Mouse (Mus musculus) kidney, adult 11 months (tissue): Measurements from ENCODE around the gene Ebf1.

ENCODE experiments used
- DNase-seq: peaks from one replicate; pipeline ENCODE4 v3.0.0; 2022

The Ebf1 gene

DNA sequence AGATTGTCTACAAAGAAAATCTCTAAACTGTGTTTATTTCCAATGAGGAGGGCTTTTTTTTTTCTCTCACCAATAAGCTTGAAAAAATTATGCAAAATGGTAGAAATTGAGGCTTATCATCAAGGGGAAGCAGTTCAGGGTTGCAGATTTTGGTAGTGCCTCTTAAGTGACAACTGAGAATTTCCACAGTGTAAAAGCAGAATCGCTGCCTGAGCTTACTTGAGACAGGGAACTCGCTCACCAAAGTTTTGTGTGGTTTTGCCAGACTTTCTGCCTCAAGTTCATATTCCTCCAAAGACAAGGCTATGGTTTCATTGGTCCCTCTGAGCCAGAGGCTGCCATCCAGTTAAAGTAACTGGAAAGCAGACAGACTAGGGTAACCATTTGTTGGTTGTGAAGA lies 128.8 kb downstream of the Ebf1 start:
- DNase-seq: no peak

GRCm38 (mm10) chr11:44746731-44747130 lies 129.6 kb downstream of the Ebf1 start:
- no peak for DNase-seq

- no peak for DNase-seq
Observed at GRCm38 (mm10) chr11:44749309-44749708, 132.2 kb downstream of the Ebf1 start.

DNA sequence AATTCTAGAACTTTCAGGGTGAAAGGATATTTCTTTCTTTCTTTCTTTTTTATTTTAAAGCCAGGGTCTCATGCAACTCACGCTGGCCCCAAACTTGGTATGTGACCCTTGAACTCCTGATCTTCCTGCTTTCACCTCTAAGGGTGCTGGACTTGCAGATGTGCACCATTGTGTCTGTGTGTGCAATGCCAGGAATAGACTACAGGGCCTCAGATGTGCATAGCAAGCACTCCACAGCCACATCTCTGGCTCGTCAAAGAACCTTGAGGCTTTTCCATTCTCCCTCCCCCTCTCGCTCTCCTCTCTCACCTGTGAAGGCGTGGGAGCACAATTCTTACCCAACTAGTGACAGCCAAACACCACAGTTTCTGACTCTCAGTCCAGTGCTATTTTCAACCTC lies 137.2 kb downstream of the Ebf1 start:
- DNase-seq: no peak

GRCm38 (mm10) chr11:44756321-44756720 lies 139.2 kb downstream of the Ebf1 start:
- DNase-seq: no peak

DNA sequence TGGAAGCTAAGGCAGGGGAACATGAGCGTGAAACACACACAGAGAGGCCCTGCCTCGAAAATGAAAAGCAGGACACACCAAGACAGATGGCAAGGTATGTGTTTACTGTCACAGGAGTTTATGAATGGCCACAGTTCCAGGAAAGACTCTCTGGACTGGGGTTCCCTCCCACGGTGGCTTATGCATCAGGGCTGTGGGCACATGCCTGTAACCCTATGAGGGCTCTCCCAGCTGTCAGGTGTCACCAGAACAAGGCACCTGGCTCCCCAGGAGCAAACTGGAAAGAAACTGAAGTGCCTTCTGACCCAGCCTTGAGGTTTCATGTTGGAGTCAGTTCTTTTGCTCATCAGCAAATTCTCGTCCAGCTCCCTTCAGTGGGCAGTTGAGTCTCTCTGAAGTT lies 141.7 kb downstream of the Ebf1 start:
- no peak for DNase-seq

DNA sequence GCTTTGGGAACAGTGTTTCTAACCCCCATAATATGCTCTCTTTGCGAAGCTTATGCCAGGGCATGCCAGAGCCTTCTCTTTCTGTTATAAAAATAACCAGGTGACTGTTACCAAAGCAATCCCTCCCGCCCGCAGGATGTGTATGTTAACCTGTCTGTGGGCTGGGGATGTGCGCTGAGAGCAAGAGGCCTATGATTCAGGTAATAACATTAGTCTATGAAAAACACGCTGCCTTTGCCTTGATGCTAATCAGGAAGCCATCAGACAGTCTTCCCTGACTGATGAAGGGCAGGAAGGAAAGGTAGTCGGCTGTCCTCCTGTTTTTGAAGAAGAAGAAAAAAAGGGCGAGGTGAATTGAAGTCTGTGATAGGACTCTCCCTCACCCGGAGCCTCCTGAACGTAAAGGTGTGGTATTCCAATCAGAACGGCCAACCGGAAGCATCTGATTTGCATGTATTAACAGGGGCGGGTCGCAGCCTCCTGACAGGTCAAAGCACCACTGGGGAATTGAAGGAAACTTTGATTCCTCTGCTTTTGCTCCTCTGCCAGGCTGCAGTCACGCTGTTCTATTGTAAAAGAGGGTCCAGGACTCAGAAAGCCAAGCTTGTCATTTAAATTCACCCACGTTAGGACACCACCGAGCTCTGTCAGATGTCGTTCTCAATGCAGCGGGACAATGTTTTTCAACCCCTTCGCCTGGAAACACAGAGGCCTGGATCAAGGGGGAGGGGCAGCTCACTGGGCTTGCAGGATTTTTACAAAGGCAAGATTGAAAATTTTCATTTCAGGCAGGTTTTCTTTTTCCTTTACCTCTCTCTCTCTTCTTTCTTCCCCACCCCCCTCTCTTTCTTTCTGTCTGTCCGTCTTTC lies 144.2 kb downstream of the Ebf1 start:
- DNase-seq: no peak

GRCm38 (mm10) chr11:44763992-44764835 lies 147.1 kb downstream of the Ebf1 start:
- DNase-seq: no peak

DNA sequence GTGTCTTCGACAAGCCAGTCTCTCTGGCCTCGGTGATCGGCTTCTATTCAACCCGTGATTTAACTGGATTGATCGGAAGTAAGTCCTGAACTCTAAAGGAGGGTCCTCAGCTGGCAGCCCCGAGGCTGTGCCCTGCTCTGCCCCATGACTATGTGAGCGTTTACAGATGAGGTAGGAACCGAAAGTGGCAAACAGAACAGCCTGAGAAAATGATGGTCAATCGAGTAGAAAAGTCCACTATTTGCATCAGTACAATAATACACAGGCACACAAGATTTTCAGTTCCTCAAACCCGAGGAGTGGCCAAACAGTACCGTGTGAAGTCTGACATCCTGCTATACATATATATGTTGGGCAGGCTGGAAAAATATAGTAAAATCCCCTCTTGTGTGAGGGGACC lies 147.9 kb downstream of the Ebf1 start:
- no peak for DNase-seq

- no peak for DNase-seq
Observed at GRCm38 (mm10) chr11:44766246-44766645, 149.1 kb downstream of the Ebf1 start.

GRCm38 (mm10) chr11:44767322-44767721 lies 150.2 kb downstream of the Ebf1 start:
- no peak for DNase-seq

GRCm38 (mm10) chr11:44768346-44768745 lies 151.2 kb downstream of the Ebf1 start:
- no peak for DNase-seq

GRCm38 (mm10) chr11:44770989-44771564 lies 154.0 kb downstream of the Ebf1 start:
- no peak for DNase-seq

GRCm38 (mm10) chr11:44774411-44774810 lies 157.3 kb downstream of the Ebf1 start:
- no peak for DNase-seq

DNA sequence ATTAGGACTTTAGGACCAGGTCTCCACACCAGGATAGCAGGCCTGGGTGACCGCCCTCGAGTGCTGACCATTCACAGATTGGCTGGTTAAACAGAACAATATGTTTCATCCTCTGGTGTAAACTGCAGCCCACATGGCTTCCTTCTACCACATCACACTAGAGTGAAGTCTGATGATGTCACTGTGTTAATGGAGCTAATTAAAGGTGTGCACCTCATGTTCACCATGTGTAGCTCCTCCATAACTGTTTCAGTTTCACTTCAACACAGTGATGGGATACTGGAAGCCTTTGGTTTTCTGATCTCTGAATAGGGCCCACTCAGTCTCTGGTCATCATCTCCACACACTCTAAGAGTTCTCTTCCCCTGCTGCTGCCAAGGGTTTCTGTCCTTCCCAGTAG lies 158.4 kb downstream of the Ebf1 start:
- no peak for DNase-seq

- no peak for DNase-seq
Observed at GRCm38 (mm10) chr11:44776556-44776955, 159.4 kb downstream of the Ebf1 start.

GRCm38 (mm10) chr11:44777331-44778310 lies 160.5 kb downstream of the Ebf1 start:
- no peak for DNase-seq

- DNase-seq: no peak
Observed at GRCm38 (mm10) chr11:44779030-44779429, 161.9 kb downstream of the Ebf1 start.

GRCm38 (mm10) chr11:44784255-44785029 lies 167.3 kb downstream of the Ebf1 start:
- no peak for DNase-seq

- DNase-seq: no peak
Observed at GRCm38 (mm10) chr11:44785063-44785462, 167.9 kb downstream of the Ebf1 start.

DNA sequence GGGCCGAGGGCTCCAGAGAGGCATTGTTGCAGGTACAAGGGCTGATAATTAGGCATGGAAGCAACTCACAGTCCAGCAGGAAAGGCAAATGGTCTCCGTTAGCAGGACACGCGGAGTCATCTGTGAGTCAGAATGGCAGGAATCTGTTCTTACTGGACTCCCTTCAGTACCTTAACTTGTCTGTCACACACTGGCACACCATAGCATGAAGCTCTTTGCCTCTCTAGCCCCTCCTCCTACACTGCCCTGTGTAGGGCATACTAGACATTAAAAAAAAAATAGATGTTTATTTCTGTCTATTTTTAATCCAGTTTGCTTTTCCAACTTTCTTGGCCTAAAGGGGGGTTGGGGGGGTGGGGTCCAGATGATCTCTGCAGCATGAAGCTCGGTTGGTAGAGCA lies 168.4 kb downstream of the Ebf1 start:
- DNase-seq: no peak

DNA sequence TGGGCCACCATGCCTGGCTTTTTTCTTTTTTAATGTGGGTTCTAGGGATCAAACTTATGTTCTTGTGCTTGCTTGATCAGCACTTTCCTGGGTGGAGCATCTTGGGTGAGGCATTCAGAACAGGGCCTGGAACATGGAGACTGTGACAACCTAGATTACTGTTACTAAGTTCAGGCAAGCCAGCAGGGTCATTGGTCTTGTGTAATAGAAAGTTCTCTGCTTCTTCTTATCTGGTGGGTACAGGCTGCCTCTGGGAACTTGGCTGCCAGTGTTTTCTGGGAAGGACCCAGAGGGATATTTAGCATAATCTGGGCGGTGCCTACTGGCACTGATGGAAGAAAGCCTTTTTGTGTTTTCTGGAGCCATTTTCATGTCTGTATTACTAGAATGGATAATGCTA lies 170.9 kb downstream of the Ebf1 start:
- no peak for DNase-seq
